Mouse (Mus musculus) myocyte (in vitro differentiated cells): ENCODE data around the gene Psmd3. TPM values are rescaled to one million over a fixed set of nuclear protein-coding genes. Genes with fewer than 3 reads are reported as not detected.
"Not testable (repeated sequence)": the region's sequence is repeated elsewhere in the genome, so short reads cannot be mapped to it uniquely, and the experiment has no call there.

Source experiments
- H3K27me3 ChIP-seq: one replicate; pipeline ENCODE4 v1.6.1; 2011; ENCODE audit not compliant: control insufficient read depth, insufficient read depth, insufficient read length
- H3K36me3 ChIP-seq: one replicate; pipeline ENCODE4 v1.6.1; 2011; ENCODE audit not compliant: control insufficient read depth, insufficient read depth
- H3K4me2 ChIP-seq: one replicate; pipeline ENCODE4 v1.6.1; 2011; ENCODE audit warnings: low read depth, control low read depth
- H3K4me3 ChIP-seq: one replicate; pipeline ENCODE4 v1.5.1; 2011; ENCODE audit warnings: mild to moderate bottlenecking, control low read depth, moderate library complexity
- H3K79me2 ChIP-seq: one replicate; pipeline ENCODE4 v1.6.1; 2011; ENCODE audit not compliant: control insufficient read depth, insufficient read depth
- H3ac ChIP-seq: one replicate; pipeline ENCODE4 v1.6.1; 2011; ENCODE audit not compliant: control insufficient read depth, insufficient read length
- CEBPB ChIP-seq: IDR thresholded peaks from 2 replicates; pipeline ENCODE4 v1.6.1; 2011; ENCODE audit warnings: mild to moderate bottlenecking, moderate library complexity; ENCODE audit not compliant: poor library complexity, insufficient read depth, severe bottlenecking
- E2F4 ChIP-seq: IDR thresholded peaks from one replicate; pipeline ENCODE4 v1.6.1; 2011; ENCODE audit warnings: mild to moderate bottlenecking, control low read depth, moderate library complexity; ENCODE audit not compliant: insufficient read depth
- MAX ChIP-seq: IDR thresholded peaks from one replicate; pipeline ENCODE4 v1.6.1; 2011; ENCODE audit warnings: low read depth, mild to moderate bottlenecking, control low read depth
- MYOD1 ChIP-seq, 3 experiments: IDR thresholded peaks; one replicate each; pipeline ENCODE4 v1.6.1; 2011; ENCODE audit warnings: control low read depth in 2 of 3, low read depth in 2 of 3, mild to moderate bottlenecking in 2 of 3, moderate library complexity in 1 of 3; ENCODE audit not compliant: insufficient read length in 2 of 3, control insufficient read depth in 1 of 3
- MYOG ChIP-seq, 3 experiments: IDR thresholded peaks; one replicate each; pipeline ENCODE4 v1.6.1; 2011; ENCODE audit warnings: control low read depth in 2 of 3, low read depth in 2 of 3, mild to moderate bottlenecking in 2 of 3; ENCODE audit not compliant: insufficient read length in 2 of 3, control insufficient read depth in 1 of 3, insufficient read depth in 1 of 3
- POLR2A ChIP-seq: IDR thresholded peaks from one replicate; pipeline ENCODE4 v1.6.1; 2011; ENCODE audit warnings: low read depth, mild to moderate bottlenecking, control low read depth, moderate library complexity; ENCODE audit not compliant: insufficient read length
- POLR2AphosphoS2 ChIP-seq: IDR thresholded peaks from one replicate; pipeline ENCODE4 v1.6.1; 2011; ENCODE audit warnings: low read depth, control low read depth; ENCODE audit not compliant: insufficient read length
- REST ChIP-seq: IDR thresholded peaks from one replicate; pipeline ENCODE4 v1.6.1; 2011; ENCODE audit warnings: mild to moderate bottlenecking, control low read depth, moderate library complexity; ENCODE audit not compliant: insufficient read depth, insufficient read length
- SRF ChIP-seq: IDR thresholded peaks from one replicate; pipeline ENCODE4 v1.6.1; 2011; ENCODE audit warnings: low read depth; ENCODE audit not compliant: control insufficient read depth, insufficient read length
- TCF12 ChIP-seq: IDR thresholded peaks from one replicate; pipeline ENCODE4 v1.6.1; 2011; ENCODE audit warnings: mild to moderate bottlenecking, control low read depth; ENCODE audit not compliant: poor library complexity, insufficient read depth, severe bottlenecking
- TCF3 ChIP-seq: IDR thresholded peaks from one replicate; pipeline ENCODE4 v1.6.1; 2011; ENCODE audit warnings: low read depth, control low read depth; ENCODE audit not compliant: insufficient read length
- USF1 ChIP-seq: IDR thresholded peaks from one replicate; pipeline ENCODE4 v1.6.1; 2011; ENCODE audit warnings: low read depth, mild to moderate bottlenecking, control low read depth, moderate library complexity
- polyA plus RNA-seq: library from polyadenylated mRNA; unstranded; fragments of >200 nt; fragmentation: generic; extraction: Trizol; gene quantifications from one replicate; pipeline ENCODE4 v1.2.1, GENCODE M21; 2012; ENCODE audit warnings: missing spikeins

Gene Psmd3
- polyA plus RNA-seq, 1 experiment: 250 TPM

- H3K79me2 ChIP-seq: no peaks in the 10 kb centered on the region
- H3K4me2 ChIP-seq: peak overlapping the region; percentile 41
- H3K27me3 ChIP-seq: no peaks in the 10 kb centered on the region
- no peaks in the 10 kb centered on the region for H3K36me3 ChIP-seq
- H3ac ChIP-seq: no peak overlapping the region
- TF ChIP-seq POLR2AphosphoS2: no peak
- TF ChIP-seq MYOD1 (IDR thresholded peaks at IDR 0.05; ENCODE audit: control insufficient read depth in 1 of 3, insufficient read length in 2 of 3, low read depth in 2 of 3): peak in 2 of 3 experiments; percentile 23 to 31
- no peak for TF ChIP-seq TCF3
- TF ChIP-seq CEBPB: peak; percentile 42; the same call in 1 of the 2 replicates
- H3K4me3 ChIP-seq: no peak overlapping the region
Observed at GRCm38 (mm10) chr11:98708282-98708956, 26.1 kb downstream of the Psmd3 start.

GRCm38 (mm10) chr11:98709001-98709741 is 26.8 kb downstream of the Psmd3 start:
- Histone ChIP-seq H3ac (no peak overlapping the region), H3K4me3 (no peak overlapping the region), H3K79me2 (no peaks in the 10 kb centered on the region), H3K27me3 (no peaks in the 10 kb centered on the region), H3K36me3 (no peaks in the 10 kb centered on the region), H3K4me2 (peak overlapping the region; percentile 41)
- TF ChIP-seq CEBPB: no peak
- peak in 2 of 3 experiments; percentile 31 to 75 for TF ChIP-seq MYOD1 (IDR thresholded peaks at IDR 0.05; ENCODE audit: control insufficient read depth in 1 of 3, insufficient read length in 2 of 3, low read depth in 2 of 3)
- TF ChIP-seq MYOG (IDR thresholded peaks at IDR 0.05; ENCODE audit: control insufficient read depth in 1 of 3, insufficient read depth in 1 of 3, insufficient read length in 2 of 3, low read depth in 2 of 3): peak in 2 of 3 experiments; percentile 79 to 80
- TF ChIP-seq POLR2A: peak; percentile 21
- TF ChIP-seq POLR2AphosphoS2: peak; percentile 18
- TF ChIP-seq TCF3: peak; percentile 1
- no peak for TF ChIP-seq USF1
- no peak for TF ChIP-seq E2F4

- Histone ChIP-seq H3K4me3 (no peak overlapping the region), H3K36me3 (peaks cover 4% of the 10 kb centered on the region), H3K79me2 (no peaks in the 10 kb centered on the region), H3K27me3 (no peaks in the 10 kb centered on the region), H3ac (no peak overlapping the region), H3K4me2 (no peak overlapping the region)
- TF ChIP-seq TCF12: no peak
- no peak for TF ChIP-seq TCF3
- no peak for TF ChIP-seq SRF
Observed at GRCm38 (mm10) chr11:98710416-98711045, 28.2 kb downstream of the Psmd3 start.

GRCm38 (mm10) chr11:98711046-98711434 is 28.7 kb downstream of the Psmd3 start:
- Histone ChIP-seq H3K79me2 (no peaks in the 10 kb centered on the region), H3K27me3 (no peaks in the 10 kb centered on the region), H3ac (no peak overlapping the region), H3K36me3 (peaks cover 6% of the 10 kb centered on the region), H3K4me3 (no peak overlapping the region), H3K4me2 (no peak overlapping the region)
- TF ChIP-seq E2F4 (no peak), MYOD1 (IDR thresholded peaks at IDR 0.05; ENCODE audit: control insufficient read depth in 1 of 3, insufficient read length in 2 of 3, low read depth in 2 of 3) (no peak), POLR2A (no peak), TCF12 (no peak)

GRCm38 (mm10) chr11:98712009-98712408 is 29.7 kb downstream of the Psmd3 start:
- H3K27me3 ChIP-seq, H3K36me3 ChIP-seq, H3K4me2 ChIP-seq, H3K4me3 ChIP-seq, H3K79me2 ChIP-seq, H3ac ChIP-seq: not testable (repeated sequence)

GRCm38 (mm10) chr11:98713703-98714102 is 31.3 kb downstream of the Psmd3 start:
- Histone ChIP-seq H3K36me3 (peaks cover 6% of the 10 kb centered on the region), H3K4me2 (no peak overlapping the region), H3K79me2 (no peaks in the 10 kb centered on the region), H3ac (no peak overlapping the region), H3K27me3 (no peaks in the 10 kb centered on the region), H3K4me3 (no peak overlapping the region)
- TF ChIP-seq SRF (no peak), POLR2AphosphoS2 (no peak), TCF3 (no peak), E2F4 (no peak), MAX (no peak), MYOG (IDR thresholded peaks at IDR 0.05; ENCODE audit: control insufficient read depth in 1 of 3, insufficient read depth in 1 of 3, insufficient read length in 2 of 3, low read depth in 2 of 3) (no peak), POLR2A (no peak), CEBPB (no peak), REST (no peak)
